In genomic region chr4:133445727-133446126, GRCm38 (mm10) we compare ENCODE assay signal across 27 mouse cellular contexts. TPM values are rescaled to one million over a fixed set of nuclear protein-coding genes. Genes with fewer than 3 reads are reported as not detected.
DNase-seq lines count a peak whose midpoint lies in the region; ATAC-seq and TF ChIP-seq lines count a peak whose summit lies in the region.
"Had no signal": no experiment of that assay in that cellular context is flagged by ENCODE, and none has a peak within 500 bp of the region (broad histone marks: within the 10 kb centered on the region; RNA-seq: fewer than 3 reads in every experiment).

No protein-coding gene starts in this region.

- H3K36me3 ChIP-seq in CH12.LX (replicated peaks in 1 of 2; ENCODE audit: control insufficient read depth in 1 of 2, insufficient read depth in 1 of 2, low read length in 1 of 2) = no peaks in the 10 kb centered on the region
- H3K36me3 ChIP-seq in stomach, postnatal 0 days (ENCODE audit: control insufficient read depth, insufficient read depth, low read length) = no peaks in the 10 kb centered on the region
- H3K36me3 ChIP-seq in midbrain, postnatal 0 days (ENCODE audit: insufficient read depth, low read length) = no peaks in the 10 kb centered on the region
- H3K36me3 ChIP-seq: embryonic facial prominence, embryonic 13.5 days; embryonic facial prominence, embryonic 15.5 days; forebrain, embryonic 10.5 days; forebrain, embryonic 12.5 days had no signal

- no peak overlapping the region for H3K4me3 ChIP-seq in CH12.LX (replicated peaks in 1 of 3; ENCODE audit: low read depth in 2 of 3, low read length in 2 of 3, poor library complexity in 1 of 3)
- no peak overlapping the region for H3K4me3 ChIP-seq in stomach, postnatal 0 days (ENCODE audit: low read depth, low read length)
- no peak overlapping the region for H3K4me3 ChIP-seq in midbrain, postnatal 0 days (ENCODE audit: low read depth, low read length)
- H3K4me3 ChIP-seq: embryonic facial prominence, embryonic 13.5 days; embryonic facial prominence, embryonic 15.5 days; erythroblast, embryonic 14.5 days; forebrain, embryonic 10.5 days; forebrain, embryonic 12.5 days had no signal

- TF ChIP-seq POLR2A in CH12.LX (IDR thresholded peaks at IDR 0.05; ENCODE audit: low read depth, low read length) = no peak

- TF ChIP-seq CTCF in CH12.LX (conservative IDR thresholded peaks at IDR 0.05 in 1 of 2, IDR thresholded peaks at IDR 0.05 in 1 of 2; ENCODE audit: low read depth in 2 of 2, low read length in 2 of 2) = no peak
- TF ChIP-seq CTCF in stomach, postnatal 0 days (IDR thresholded peaks at IDR 0.05; ENCODE audit: low read depth) = no peak
- TF ChIP-seq CTCF in midbrain, postnatal 0 days (IDR thresholded peaks at IDR 0.05) = no peak

- ATAC-seq in stomach, postnatal 0 days (ENCODE audit: low FRiP score, low TSS enrichment) = peak; percentile 19; the same call in 1 of the 2 replicates
- ATAC-seq in midbrain, postnatal 0 days (ENCODE audit: low FRiP score) = no peak
- ATAC-seq: activated CD4-positive, CD25-positive, alpha-beta regulatory T cell, adult 4 months; CD4-positive, CD25-positive, alpha-beta regulatory T cell, adult 4 months; forebrain, embryonic 14.5 days; forebrain, embryonic 16.5 days; Patski had no signal

- in situ Hi-C loops in CH12.LX (cut with MboI; ENCODE audit: low pct_ligation_motif_present, low pct_unique_long_range_greater_than_20kb, low sequenced_read_pairs) = loop anchor here (10.0 kb wide), 1 partner anchor 141 kb away; no protein-coding TSS in a partner anchor

- H3K27me3 ChIP-seq in CH12.LX (replicated peaks) = no peaks in the 10 kb centered on the region
- no peaks in the 10 kb centered on the region for H3K27me3 ChIP-seq in stomach, postnatal 0 days (ENCODE audit: control insufficient read depth, insufficient read depth, low read length)
- no peaks in the 10 kb centered on the region for H3K27me3 ChIP-seq in midbrain, postnatal 0 days (ENCODE audit: insufficient read depth, low read length)
- H3K27me3 ChIP-seq: embryonic facial prominence, embryonic 13.5 days; embryonic facial prominence, embryonic 15.5 days; Patski had no signal

- H3K9me3 ChIP-seq in CH12.LX (replicated peaks; ENCODE audit: low read length) = no peaks in the 10 kb centered on the region
- no peaks in the 10 kb centered on the region for H3K9me3 ChIP-seq in stomach, postnatal 0 days (ENCODE audit: control insufficient read depth, low read length)
- no peaks in the 10 kb centered on the region for H3K9me3 ChIP-seq in midbrain, postnatal 0 days (ENCODE audit: low read length)
- H3K9me3 ChIP-seq: embryonic facial prominence, embryonic 13.5 days; embryonic facial prominence, embryonic 15.5 days; forebrain, embryonic 10.5 days; forebrain, embryonic 12.5 days had no signal

- H3K79me2 ChIP-seq in CH12.LX (replicated peaks; ENCODE audit: control insufficient read depth, extremely low read depth, insufficient read depth, poor library complexity, severe bottlenecking) = no peaks in the 10 kb centered on the region

- H3K9ac ChIP-seq in CH12.LX (ENCODE audit: insufficient read depth, low read depth) = no peak overlapping the region
- H3K9ac ChIP-seq in stomach, postnatal 0 days (ENCODE audit: low read length) = no peak overlapping the region
- H3K9ac ChIP-seq in midbrain, postnatal 0 days (replicated peaks; ENCODE audit: low read length, poor library complexity, severe bottlenecking) = no peak overlapping the region
- H3K9ac ChIP-seq: embryonic facial prominence, embryonic 13.5 days; embryonic facial prominence, embryonic 15.5 days; forebrain, embryonic 12.5 days had no signal

- H3K4me2 ChIP-seq in CH12.LX (ENCODE audit: insufficient read depth, low read depth, poor library complexity, severe bottlenecking) = no peak overlapping the region
- H3K4me2 ChIP-seq in stomach, postnatal 0 days (replicated peaks; ENCODE audit: low read depth) = no peak overlapping the region
- no peak overlapping the region for H3K4me2 ChIP-seq in midbrain, postnatal 0 days (ENCODE audit: low read depth, low read length, poor library complexity, severe bottlenecking)
- H3K4me2 ChIP-seq: embryonic facial prominence, embryonic 13.5 days; embryonic facial prominence, embryonic 15.5 days; forebrain, embryonic 12.5 days had no signal

- no peak overlapping the region for H3K27ac ChIP-seq in CH12.LX (ENCODE audit: insufficient read depth, low read depth)
- no peak overlapping the region for H3K27ac ChIP-seq in stomach, postnatal 0 days (replicated peaks)
- H3K27ac ChIP-seq in midbrain, postnatal 0 days (ENCODE audit: low read depth, low read length) = no peak overlapping the region
- H3K27ac ChIP-seq: embryonic facial prominence, embryonic 13.5 days; embryonic facial prominence, embryonic 15.5 days; forebrain, embryonic 10.5 days; forebrain, embryonic 12.5 days had no signal

- no peak for TF ChIP-seq EP300 in CH12.LX (IDR thresholded peaks at IDR 0.05; ENCODE audit: low read length)
- no peak for TF ChIP-seq EP300 in stomach, postnatal 0 days (optimal IDR thresholded peaks at IDR 0.05)

- H3K4me1 ChIP-seq in CH12.LX (ENCODE audit: control insufficient read depth in 1 of 2, insufficient read depth in 2 of 2) = peaks cover 14 to 49% of the 10 kb centered on the region in 2 experiments
- H3K4me1 ChIP-seq in stomach, postnatal 0 days (replicated peaks; ENCODE audit: control insufficient read depth, insufficient read depth) = no peaks in the 10 kb centered on the region
- no peaks in the 10 kb centered on the region for H3K4me1 ChIP-seq in midbrain, postnatal 0 days (ENCODE audit: insufficient read depth, low read length)

- 83% methylated on average over 5 of the region's 5 CpGs for WGBS in stomach, postnatal 0 days
- WGBS in midbrain, postnatal 0 days = 93% methylated on average over 5 of the region's 5 CpGs

- dilution Hi-C loops in CH12.LX (cut with MboI; ENCODE audit: extremely low pct_ligation_motif_present, extremely low pct_unique_long_range_greater_than_20kb, low sequenced_read_pairs) = no loop called here

- TF ChIP-seq RAD21 in CH12.LX (IDR thresholded peaks at IDR 0.05; ENCODE audit: low read depth, low read length) = no peak

- DNase-seq in CH12.LX (ENCODE audit: extremely low read depth) (peak; percentile 40), R1 (ENCODE audit: low read depth, low spot score) (peak; percentile 80)
- no peak for DNase-seq in stomach, postnatal 0 days (ENCODE audit: low spot score)
- DNase-seq in adrenal gland, adult 8-10 months = no peak
- no peak for DNase-seq in lung, postnatal 10 days
- DNase-seq in midbrain, postnatal 0 days (ENCODE audit: low spot score) = no peak
- DNase-seq: adrenal gland, postnatal 10 days; adrenal gland, postnatal 25 days; B cell, adult 2 months; cerebellum, adult 11 months; cerebellum, adult 18-20 months; cerebellum, adult 8-10 months; cerebellum, adult 9-11 months; cerebellum, postnatal 14 days; cerebellum, postnatal 36 days; embryo, embryonic 11 days had no signal

TF ChIP-seq in CH12.LX, 34 proteins besides CTCF, POLR2A, EP300 and RAD21:
- no peak for TF ChIP-seq JUND (conservative IDR thresholded peaks at IDR 0.05; ENCODE audit: low read depth, low read length)

RNA-seq across cellular contexts. Expression of gene Tent5b, which starts 34.2 kb away (rescaled TPM):
- total RNA-seq in CH12.LX (2012; rRNA removed) = 0.13 TPM in 1 of 2 replicates, not detected in the other
- not detected in 2 replicates for total RNA-seq in CH12.LX (2014; rRNA removed)
- polyA plus RNA-seq in CH12.LX (2012; ENCODE audit: insufficient read length, low read depth) = not detected in 2 replicates
- 34.0 and 35.3 TPM in 2 replicates for polyA plus RNA-seq in stomach, postnatal 0 days (2015; fragmentation: Nextera tagmentation; extraction: Ambion mirVana)
- 10 to 100 TPM in 2 of 4 experiments, 1 to 10 TPM in 2; 1.1 to 14.5 (median 6.0) TPM for total RNA-seq in adrenal gland, adult 8-10 months (2022)
- total RNA-seq in midbrain, postnatal 0 days (2014; rRNA removed) = 0.77 and 1.2 TPM in 2 replicates
- polyA plus RNA-seq in midbrain, postnatal 0 days (2015; fragmentation: Nextera tagmentation; extraction: Ambion mirVana) = 0.27 and 0.49 TPM in 2 replicates
- total RNA-seq: common myeloid progenitor, adult 5-6 weeks had no signal
- polyA plus RNA-seq: activated CD4-positive, CD25-positive, alpha-beta regulatory T cell, adult 4 months; CD4-positive, CD25-positive, alpha-beta regulatory T cell, adult 4 months; erythroblast, embryonic 14.5 days had no signal

RNA-seq across cellular contexts. Expression of gene Trnp1, which starts 52.6 kb away (rescaled TPM):
- total RNA-seq in CH12.LX (2012; rRNA removed) (not detected in 2 replicates), CH12.LX (2014; rRNA removed) (not detected in 2 replicates)
- polyA plus RNA-seq in CH12.LX (2012; ENCODE audit: insufficient read length, low read depth) = not detected in 2 replicates
- 4.0 and 4.4 TPM in 2 replicates for polyA plus RNA-seq in stomach, postnatal 0 days (2015; fragmentation: Nextera tagmentation; extraction: Ambion mirVana)
- total RNA-seq in adrenal gland, adult 8-10 months (2022) = 10 to 100 TPM in 1 of 4 experiments, 1 to 10 TPM in 3; 3.1 to 10.6 (median 6.3) TPM
- total RNA-seq in midbrain, postnatal 0 days (2014; rRNA removed) = 45.2 and 52.2 TPM in 2 replicates
- polyA plus RNA-seq in midbrain, postnatal 0 days (2015; fragmentation: Nextera tagmentation; extraction: Ambion mirVana) = 15.2 and 17.5 TPM in 2 replicates
- total RNA-seq: common myeloid progenitor, adult 5-6 weeks had no signal
- polyA plus RNA-seq: activated CD4-positive, CD25-positive, alpha-beta regulatory T cell, adult 4 months; CD4-positive, CD25-positive, alpha-beta regulatory T cell, adult 4 months; erythroblast, embryonic 14.5 days had no signal

Comparison
In these comparisons a context has a peak if more than half of its experiments do, and no peak if none do; other contexts are left out.
1. DNase-seq: peak in CH12.LX (single experiment) and R1 (single experiment); none in stomach, postnatal 0 days (single experiment), adrenal gland, adult 8-10 months (single experiment), lung, postnatal 10 days (single experiment) and midbrain, postnatal 0 days (single experiment).
2. RNA of gene Trnp1, which starts 52.6 kb away (total RNA-seq): 45.2 to 52.2 TPM in midbrain, postnatal 0 days and 3.1 to 10.6 TPM in adrenal gland, adult 8-10 months; not detected in CH12.LX; every median in the first group is over 4 times any median in the second.